Mouse (Mus musculus) monocyte, adult 5-6 weeks (primary cell): ENCODE results near the gene Cd300lg. TPM values are rescaled to one million over a fixed set of nuclear protein-coding genes. Genes with fewer than 3 reads are reported as not detected.

Source experiments
- ATAC-seq: fragments of 153-309, 156-312 bp; replicated peaks from 2 replicates; pipeline ENCODE4 v1.8.0; 2017; ENCODE audit warnings: mild to moderate bottlenecking; ENCODE audit not compliant: low TSS enrichment, insufficient number of reproducible peaks, severe bottlenecking, poor library complexity, low FRiP score
- total RNA-seq: library from RNA; stranded (forward); fragments of 200-1000, 200-491, 200-594 nt; gene quantifications from 3 replicates; pipeline ENCODE4 v1.2.3, GENCODE M21; 2017

Cd300lg gene
- total RNA-seq, 1 experiment from 2014 or later = 8.0 TPM

DNA sequence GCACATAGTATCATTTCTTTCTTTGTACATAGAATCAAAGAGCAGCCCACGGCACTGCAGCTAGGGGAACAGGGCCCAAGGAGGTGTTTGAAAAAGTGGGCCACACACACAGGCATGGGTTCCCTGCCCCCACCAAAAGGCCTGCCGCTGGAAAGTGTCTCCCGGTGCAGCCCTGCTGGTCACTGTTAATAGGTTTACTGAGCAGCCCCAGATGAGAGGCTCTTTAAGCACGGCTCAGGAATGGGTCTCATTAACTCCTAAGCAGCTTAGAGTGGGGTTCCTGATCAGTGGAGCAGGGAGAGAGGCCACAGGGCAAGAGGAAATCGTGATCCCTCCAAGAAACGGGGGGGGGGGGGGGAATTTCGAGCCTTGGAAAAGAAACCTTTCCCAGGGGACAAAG, 42.9 kb downstream of the Cd300lg start:
- ATAC-seq = no peak

GRCm38 (mm10) chr11:102086331-102086730, 45.0 kb downstream of the Cd300lg start:
- ATAC-seq = no peak

DNA sequence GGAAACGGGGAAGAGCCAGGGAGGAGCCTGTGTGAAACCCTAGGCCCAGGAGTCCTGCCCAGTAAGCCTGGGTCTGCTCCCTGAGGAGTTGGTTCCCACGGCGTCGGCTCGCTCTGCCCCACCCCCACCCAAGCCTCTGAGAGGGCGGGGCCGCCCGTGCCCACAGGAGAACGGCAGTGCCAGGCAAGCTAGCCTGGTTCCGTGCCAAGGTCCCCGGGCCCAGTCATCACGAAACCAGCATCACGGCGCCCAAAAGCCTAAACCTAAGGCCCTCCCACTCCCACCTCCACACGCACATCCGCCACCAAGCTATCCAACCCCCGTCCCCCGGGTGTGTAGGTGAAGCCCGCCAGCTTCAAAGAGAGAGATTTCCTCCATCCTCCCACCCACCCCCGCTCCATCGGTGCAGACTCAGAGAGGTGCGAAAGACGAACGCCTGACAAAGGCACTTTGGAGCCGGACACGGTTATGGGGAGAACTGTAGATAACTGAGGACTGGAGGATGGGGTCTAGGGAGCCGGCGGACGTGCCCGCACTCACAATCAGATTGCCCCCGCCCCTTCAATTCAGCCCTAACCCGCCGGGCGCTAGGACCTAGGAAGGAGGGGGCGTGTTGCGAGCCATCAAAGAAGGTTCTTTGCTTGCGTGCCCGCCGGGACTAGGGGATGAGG, 45.9 kb downstream of the Cd300lg start:
- ATAC-seq = 0 out of 2 replicates have a peak, but pooled peaks have one; percentile 16

DNA sequence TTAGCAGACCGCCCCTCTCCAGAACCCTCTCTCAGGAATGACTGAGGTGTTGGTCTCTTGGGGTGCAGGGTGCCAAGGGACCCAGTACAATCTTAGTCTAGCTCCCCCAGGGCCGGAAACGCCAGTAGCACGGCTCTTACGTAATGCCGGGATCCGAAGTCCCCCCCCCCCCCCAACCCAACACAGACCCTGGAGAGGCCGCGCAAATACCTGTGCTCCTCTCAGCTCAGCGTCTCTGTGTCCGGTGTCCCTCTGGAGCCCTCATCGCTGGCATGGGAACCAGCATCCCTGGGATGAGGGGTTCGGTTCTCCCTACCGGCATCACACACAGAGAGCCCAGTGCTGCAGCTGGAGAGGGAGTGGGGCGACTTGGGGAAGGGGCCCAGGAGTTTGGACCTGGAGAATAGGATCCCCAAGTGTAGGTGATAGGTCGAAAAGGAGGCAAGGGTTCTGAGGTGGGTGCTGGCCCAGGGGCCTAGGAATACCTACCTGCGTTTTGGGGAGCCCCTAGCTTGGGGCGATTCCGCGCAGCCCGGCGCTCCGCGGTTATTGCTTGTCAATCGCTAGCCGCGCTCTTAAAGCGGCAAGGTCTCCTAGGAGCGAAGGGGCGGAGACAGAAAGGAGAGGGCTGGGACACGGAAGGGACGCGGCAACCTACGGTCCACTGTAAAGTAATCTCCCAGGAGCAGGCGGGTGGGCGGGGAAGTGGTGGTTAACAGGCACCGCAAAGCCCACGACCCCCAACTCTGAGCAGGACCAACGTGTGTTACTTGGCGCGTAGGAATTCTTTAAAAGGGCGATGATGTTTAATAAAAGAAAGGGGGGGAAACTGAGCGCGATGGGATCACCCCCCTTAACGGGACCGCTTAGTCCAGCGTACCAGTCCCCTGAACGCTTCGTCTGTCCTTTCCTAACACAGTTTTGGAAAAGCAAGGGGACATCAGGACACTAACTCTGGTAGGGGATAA, 46.9 kb downstream of the Cd300lg start, which contains the start of gene Mpp2:
Mpp2 (minus strand) TSS at position 585 of the 968 bp plus-strand sequence.
- no peak for ATAC-seq

DNA sequence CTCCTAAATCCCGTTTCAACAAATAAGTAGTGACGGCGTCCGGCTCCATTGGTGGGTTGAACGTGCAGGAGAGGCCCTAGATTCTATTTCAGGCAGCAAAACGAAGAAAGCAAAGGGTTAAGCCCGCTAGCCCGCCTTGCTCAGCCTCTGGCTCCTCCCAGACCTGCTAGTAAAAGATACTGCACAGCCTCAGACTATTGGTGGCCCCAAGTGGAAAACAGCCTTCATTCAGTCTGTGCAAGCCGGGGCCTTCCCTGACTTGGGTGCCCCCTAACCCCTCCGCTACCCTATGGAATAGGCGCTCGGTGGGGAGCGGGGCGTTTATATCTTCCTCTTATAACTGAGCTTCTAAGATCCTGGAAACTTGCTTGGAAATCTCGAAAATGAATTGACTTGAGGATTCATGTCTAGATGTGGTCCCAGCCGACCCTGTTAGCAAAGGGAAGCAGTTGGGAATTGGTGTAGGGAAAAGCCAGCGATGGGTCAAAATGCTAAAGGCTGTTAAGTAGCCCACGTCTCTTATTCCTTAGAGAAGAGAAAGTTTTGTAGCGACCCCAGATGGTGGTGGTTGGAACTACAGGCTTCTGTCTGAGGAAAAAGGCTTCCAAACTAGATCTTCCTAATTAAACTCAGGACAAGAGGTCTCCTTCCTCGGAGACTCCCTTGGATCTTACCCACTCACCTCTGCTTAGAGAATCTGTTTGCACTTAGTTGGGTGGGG, 47.9 kb downstream of the Cd300lg start:
- ATAC-seq = no peak

DNA sequence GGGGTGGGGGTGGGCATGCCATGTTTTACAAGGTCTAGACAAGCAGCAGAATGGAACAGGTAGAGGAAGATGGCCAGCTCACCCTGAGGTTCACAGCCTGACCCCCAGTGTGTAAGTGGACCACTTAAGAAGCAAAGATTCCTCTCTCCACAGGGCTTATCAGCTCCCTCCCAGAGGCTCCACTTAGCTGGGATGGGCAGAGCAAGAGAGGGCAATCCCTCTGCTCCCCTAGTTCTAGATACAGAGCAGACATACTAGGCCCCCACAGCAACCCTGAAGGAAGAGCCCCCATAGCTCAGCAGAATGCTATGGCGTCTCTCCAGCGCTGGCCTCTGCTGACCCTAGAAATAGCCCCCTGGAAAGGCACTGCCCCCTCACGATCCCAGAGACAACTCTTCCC, 54.4 kb downstream of the Cd300lg start:
- no peak for ATAC-seq

DNA sequence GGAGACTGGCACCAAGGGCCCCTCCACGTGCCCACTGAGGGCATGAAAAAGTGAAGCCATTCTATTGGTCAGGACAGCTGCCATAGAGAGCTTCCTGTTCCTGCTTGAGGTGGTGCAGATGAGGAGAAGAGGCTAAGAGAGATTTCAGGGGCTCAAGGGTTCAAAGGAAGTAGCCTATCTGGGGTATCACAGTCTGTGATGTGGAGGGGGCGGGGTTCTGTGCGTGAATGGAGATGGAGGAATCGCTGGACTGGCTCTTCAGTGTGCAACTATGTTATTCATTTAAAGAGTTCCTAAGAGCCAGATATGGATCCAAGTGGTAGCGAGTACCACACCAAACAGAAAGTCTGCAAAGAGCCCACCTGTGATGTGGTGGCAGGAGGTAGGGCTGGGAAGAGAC, 55.1 kb downstream of the Cd300lg start:
- no peak for ATAC-seq

- no peak for ATAC-seq
These were observed 55.6 kb downstream of the Cd300lg start for GRCm38 (mm10) chr11:102096887-102097391.

DNA sequence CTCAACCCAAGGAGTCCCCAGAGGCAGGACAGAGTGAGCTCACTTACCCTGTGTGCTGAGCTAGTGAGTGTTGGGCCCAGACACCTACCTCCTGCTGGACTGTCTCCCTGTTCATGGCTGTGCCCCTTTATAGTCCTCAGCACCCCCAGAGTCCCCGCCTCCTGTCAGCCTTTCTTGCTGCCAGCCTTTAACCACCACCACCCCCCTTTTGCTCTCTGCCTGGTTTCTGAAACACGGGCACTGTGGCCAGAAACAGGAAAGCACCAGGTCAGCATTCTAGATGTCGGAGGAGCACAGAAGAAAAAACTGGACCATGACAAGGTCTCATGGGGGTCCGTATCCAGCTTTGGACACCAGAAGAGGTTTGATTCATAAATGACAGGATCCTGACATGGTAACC, 59.9 kb downstream of the Cd300lg start, which contains the start of gene Ppy:
Ppy (minus strand) TSS at position 101 of the 400 bp plus-strand sequence.
- no peak for ATAC-seq

DNA sequence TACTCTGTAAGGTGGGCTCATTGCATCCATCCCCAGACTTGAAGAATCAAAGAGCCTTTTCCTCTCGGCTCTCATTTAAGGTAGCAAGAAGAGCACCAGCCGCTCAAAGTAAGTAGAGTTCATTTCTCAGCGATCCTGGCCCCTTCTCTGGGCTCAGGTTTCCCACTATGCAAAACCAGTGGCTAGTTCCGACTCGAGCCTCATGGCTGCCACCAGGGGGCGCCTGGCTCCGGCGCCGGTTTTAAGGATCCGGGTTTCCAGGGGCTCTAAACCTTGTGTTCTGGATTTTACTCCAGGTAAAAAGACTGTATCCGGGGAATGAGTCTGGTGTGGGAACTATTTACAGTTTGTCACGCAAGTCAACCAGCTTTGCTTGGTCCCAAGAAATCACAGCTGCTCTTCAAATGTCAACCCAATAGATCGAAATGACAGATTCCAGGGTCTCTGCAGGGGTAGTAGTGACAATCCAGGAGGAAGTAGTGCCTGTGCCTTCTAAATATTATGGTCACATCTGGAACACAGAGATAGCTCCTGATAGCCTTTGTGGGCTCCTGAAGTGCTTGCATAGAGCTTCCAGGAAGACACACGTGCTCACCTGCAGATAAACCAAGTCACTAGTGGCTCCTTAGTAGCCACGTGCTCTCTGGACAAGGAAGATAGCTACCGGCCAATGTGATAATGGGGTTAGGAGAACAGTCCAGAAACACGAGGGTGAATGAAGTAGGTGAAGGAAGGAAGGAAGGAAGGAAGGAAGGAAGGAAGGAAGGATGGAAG, 61.4 kb downstream of the Cd300lg start:
- no peak for ATAC-seq

Other genes starting within 250 kb of the Cd300lg start
- not detected in 3 replicates for gene Meox1, start 147.1 kb upstream of the Cd300lg start, total RNA-seq
- gene Sost, start 74.5 kb upstream of the Cd300lg start, total RNA-seq = not detected in 3 replicates
- gene Cfap97d1, start 57.2 kb upstream of the Cd300lg start, total RNA-seq = 2.4 TPM in 1 of 3 replicates, not detected in the others
- 32.4 to 36.2 TPM (median 35.3 TPM) in 3 replicates for gene Dusp3, start 54.5 kb upstream of the Cd300lg start, total RNA-seq
- gene Mpp3, start 13.0 kb upstream of the Cd300lg start, total RNA-seq = not detected in 3 replicates
- gene Mpp2, start 47.0 kb downstream of the Cd300lg start, total RNA-seq = not detected in 3 replicates
- gene Ppy, start 59.8 kb downstream of the Cd300lg start, total RNA-seq = not detected in 3 replicates
- not detected in 3 replicates for gene Pyy, start 66.3 kb downstream of the Cd300lg start, total RNA-seq
- gene Nags, start 104.0 kb downstream of the Cd300lg start, total RNA-seq = not detected in 3 replicates
- gene Tmem101, start 114.9 kb downstream of the Cd300lg start, total RNA-seq = 3.1 to 9.5 TPM (median 5.5 TPM) in 3 replicates
- gene Lsm12, start 143.8 kb downstream of the Cd300lg start, total RNA-seq = 26.7 to 93.0 TPM (median 26.9 TPM) in 3 replicates
- gene G6pc3, start 148.1 kb downstream of the Cd300lg start, total RNA-seq = 6.1 to 10.7 TPM (median 9.1 TPM) in 3 replicates
- 46.5 to 54.0 TPM (median 51.7 TPM) in 3 replicates for gene Hdac5, start 188.7 kb downstream of the Cd300lg start, total RNA-seq
- gene BC030867, start 207.4 kb downstream of the Cd300lg start, total RNA-seq = not detected in 3 replicates
- gene Asb16, start 227.2 kb downstream of the Cd300lg start, total RNA-seq = not detected in 3 replicates
- gene Tmub2, start 243.4 kb downstream of the Cd300lg start, total RNA-seq = 25.7 to 34.3 TPM (median 26.5 TPM) in 3 replicates